Comparison of ENCODE assay signal across 29 mouse cellular contexts in the genomic region with DNA sequence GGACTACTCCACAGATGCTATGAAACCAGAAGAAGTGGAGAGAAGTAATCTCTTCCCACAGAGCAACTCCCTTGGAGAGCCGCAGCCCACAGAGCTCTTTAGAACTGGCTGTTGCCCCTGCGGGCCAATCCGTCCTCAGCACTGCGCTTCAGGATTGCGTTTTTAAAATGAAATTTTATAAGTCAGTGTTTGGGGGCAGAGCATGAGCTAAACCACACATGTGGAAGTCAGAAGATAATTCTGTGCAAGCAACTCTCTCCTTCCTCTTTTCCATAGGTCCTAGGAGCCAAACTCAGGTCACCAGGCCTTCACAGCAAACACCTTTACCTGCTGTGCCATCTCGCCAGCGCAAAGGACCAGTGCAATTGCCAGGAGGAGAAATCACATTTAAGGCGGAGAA.
"Had no signal": no experiment of that assay in that cellular context is flagged by ENCODE, and none has a peak within 500 bp of the region (broad histone marks: within the 10 kb centered on the region; RNA-seq: fewer than 3 reads in every experiment).

No protein-coding gene starts in this region.

- ATAC-seq: forebrain, embryonic 13.5 days; forebrain, embryonic 14.5 days; forebrain, embryonic 15.5 days; forebrain, embryonic 16.5 days; forebrain, postnatal 0 days had no signal

- H3K9me3 ChIP-seq: embryonic facial prominence, embryonic 10.5 days; embryonic facial prominence, embryonic 12.5 days; embryonic facial prominence, embryonic 13.5 days; embryonic facial prominence, embryonic 15.5 days; forebrain, embryonic 10.5 days; forebrain, embryonic 12.5 days; forebrain, embryonic 13.5 days; forebrain, embryonic 15.5 days; heart, embryonic 10.5 days had no signal

- H3K27ac ChIP-seq: embryonic facial prominence, embryonic 10.5 days; embryonic facial prominence, embryonic 12.5 days; embryonic facial prominence, embryonic 15.5 days; forebrain, embryonic 10.5 days; forebrain, embryonic 12.5 days; forebrain, embryonic 13.5 days; forebrain, embryonic 15.5 days; gastrocnemius, adult 2 months; heart, adult 2 months; heart, embryonic 10.5 days had no signal

- H3K4me3 ChIP-seq: embryonic facial prominence, embryonic 10.5 days; embryonic facial prominence, embryonic 12.5 days; embryonic facial prominence, embryonic 13.5 days; embryonic facial prominence, embryonic 15.5 days; erythroblast, embryonic 14.5 days; forebrain, embryonic 10.5 days; forebrain, embryonic 12.5 days; forebrain, embryonic 13.5 days; forebrain, embryonic 15.5 days; gastrocnemius, adult 2 months; heart, adult 2 months; heart, embryonic 10.5 days had no signal

- DNase-seq: cerebellum, adult 8-10 months; cerebellum, adult 9-10 months; cerebellum, adult 9-11 months; cerebellum, postnatal 10 days; cerebellum, postnatal 14 days; cerebellum, postnatal 25 days; cerebellum, postnatal 36 days; embryo, embryonic 11 days; forebrain, postnatal 0 days; gastrocnemius, adult 2 months; gastrocnemius, postnatal 10 days; gastrocnemius, postnatal 14 days; gastrocnemius, postnatal 25 days; gastrocnemius, postnatal 36 days; heart, adult 11 months; heart, adult 18-20 months; heart, adult 2 months had no signal

- H3K27me3 ChIP-seq: embryonic facial prominence, embryonic 12.5 days; embryonic facial prominence, embryonic 13.5 days; embryonic facial prominence, embryonic 15.5 days; forebrain, embryonic 12.5 days; forebrain, embryonic 13.5 days; forebrain, embryonic 15.5 days had no signal

- H3K36me3 ChIP-seq: embryonic facial prominence, embryonic 10.5 days; embryonic facial prominence, embryonic 12.5 days; embryonic facial prominence, embryonic 13.5 days; embryonic facial prominence, embryonic 15.5 days; forebrain, embryonic 12.5 days; heart, embryonic 10.5 days had no signal

- H3K4me1 ChIP-seq: embryonic facial prominence, embryonic 12.5 days had no signal

- H3K9ac ChIP-seq: embryonic facial prominence, embryonic 12.5 days; embryonic facial prominence, embryonic 13.5 days; embryonic facial prominence, embryonic 15.5 days; forebrain, embryonic 12.5 days; forebrain, embryonic 13.5 days; forebrain, embryonic 15.5 days; forebrain, postnatal 0 days had no signal
